Mouse (Mus musculus) hindbrain, postnatal 0 days (tissue): ENCODE measurements around the gene Blzf1. TPM values are rescaled to one million over a fixed set of nuclear protein-coding genes. Genes with fewer than 3 reads are reported as not detected.

Source experiments
- ATAC-seq: fragments of 200-750 bp; cut with Nextera tagmentation; 2 replicates; pipeline ENCODE4 v1.8.0; 2017; ENCODE audit warnings: mild to moderate bottlenecking, moderate TSS enrichment, moderate library complexity
- DNase-seq: peaks from one replicate; pipeline ENCODE4 v3.0.0-alpha.2; 2015; ENCODE audit warnings: low spot score
- H3K27ac ChIP-seq: fragments of 300-500 bp; sonication (generic); 2 replicates; pipeline ENCODE4 v1.5.1; 2014; ENCODE audit warnings: mild to moderate bottlenecking
- H3K27me3 ChIP-seq: fragments of 300-500 bp; sonication (generic); 2 replicates; pipeline ENCODE4 v1.6.1; 2014; ENCODE audit warnings: low read length, mixed read lengths; ENCODE audit not compliant: insufficient read depth
- H3K36me3 ChIP-seq: fragments of 300-500 bp; sonication (generic); 2 replicates; pipeline ENCODE4 v1.6.1; 2014; ENCODE audit warnings: low read length, mixed read lengths; ENCODE audit not compliant: insufficient read depth
- H3K4me1 ChIP-seq: fragments of 300-500 bp; sonication (generic); 2 replicates; pipeline ENCODE4 v1.6.1; 2014; ENCODE audit warnings: antibody characterized with exemption, low read length, mixed read lengths; ENCODE audit not compliant: insufficient read depth
- H3K4me2 ChIP-seq: fragments of 300-500 bp; sonication (generic); 2 replicates; pipeline ENCODE4 v1.6.1; 2014; ENCODE audit warnings: low read depth, mild to moderate bottlenecking, low read length, moderate library complexity, mixed read lengths
- H3K4me3 ChIP-seq: fragments of 300-500 bp; sonication (generic); 2 replicates; pipeline ENCODE4 v1.5.1; 2014; ENCODE audit warnings: low read length
- H3K9ac ChIP-seq: fragments of 300-500 bp; sonication (generic); replicated peaks from 2 replicates; pipeline ENCODE4 v1.6.1; 2014; ENCODE audit warnings: mild to moderate bottlenecking, low read length, moderate library complexity, mixed read lengths
- H3K9me3 ChIP-seq: fragments of 300-500 bp; sonication (generic); 2 replicates; pipeline ENCODE4 v1.6.1; 2016; ENCODE audit warnings: low read length, mixed read lengths
- CTCF ChIP-seq: IDR thresholded peaks from 2 replicates; pipeline ENCODE4 v1.5.1; 2016; ENCODE audit warnings: antibody characterized with exemption, control low read depth, low read depth
- WGBS: fragments of 180-500 bp; shearing (Covaris S2); extraction: QIAGEN DNeasy Blood & Tissue Kit; methylation state at CpG from one replicate; pipeline ENCODE4 v1.1.7; 2014; 5-methylcytosine and 5-hydroxymethylcytosine counted together
- polyA plus RNA-seq: library from polyadenylated mRNA; unstranded; fragments of >200 nt; fragmentation: Nextera tagmentation; extraction: Ambion mirVana; gene quantifications from 2 replicates; pipeline ENCODE4 v1.2.1, GENCODE M21; 2015
- total RNA-seq: library from RNA; depleted of rRNA; stranded (reverse); fragments of >200 nt; gene quantifications from 2 replicates; pipeline ENCODE4 v1.2.3, GENCODE M21; 2014

Blzf1 gene
- total and polyA plus RNA-seq, 2 experiments from 2014 or later: 10.8 to 26.1 TPM

DNA sequence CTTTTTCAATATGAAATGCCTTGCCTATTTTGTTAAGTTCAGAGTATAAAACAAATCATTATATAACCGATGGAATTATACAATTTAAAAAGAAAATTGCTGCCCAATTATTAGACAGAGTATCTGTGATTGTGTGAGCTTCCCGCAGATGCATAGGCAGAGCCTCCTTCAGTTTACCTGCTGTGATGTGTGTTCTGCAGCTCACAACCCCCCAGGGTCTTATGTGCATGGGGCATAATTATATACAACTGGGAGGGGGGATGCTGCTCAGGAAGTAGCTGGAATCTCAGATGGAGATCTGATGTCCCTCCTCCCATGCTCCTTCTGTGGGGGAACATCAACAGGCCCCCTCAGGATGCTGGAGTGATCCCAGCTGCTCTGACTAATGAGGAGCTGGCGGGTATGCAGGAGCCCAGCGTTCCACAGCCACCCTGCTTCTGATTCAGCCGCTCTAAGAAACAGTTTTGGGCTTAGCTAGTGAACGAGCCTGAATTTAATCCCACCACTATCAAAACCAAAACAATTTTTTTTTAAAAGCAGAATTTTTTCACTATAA, 19.4 kb upstream of the Blzf1 start:
- Histone ChIP-seq H3K4me3 (no peak overlapping the region), H3K27me3 (no peaks in the 10 kb centered on the region), H3K4me1 (no peaks in the 10 kb centered on the region), H3K27ac (no peak overlapping the region), H3K36me3 (0 out of 2 replicates have a peak, but pooled peaks cover 5% of the 10 kb centered on the region), H3K9me3 (no peaks in the 10 kb centered on the region), H3K4me2 (no peak overlapping the region), H3K9ac (no peak overlapping the region)
- no peak for TF ChIP-seq CTCF
- DNase-seq: peak; percentile 29
- ATAC-seq: no peak
- 39% methylated on average over 6 of the region's 6 CpGs for WGBS

- 81% methylated on average over 2 of the region's 2 CpGs for WGBS
- Histone ChIP-seq H3K4me3 (no peak overlapping the region), H3K4me2 (no peak overlapping the region), H3K36me3 (no peaks in the 10 kb centered on the region), H3K9ac (no peak overlapping the region), H3K27ac (no peak overlapping the region), H3K27me3 (no peaks in the 10 kb centered on the region), H3K4me1 (no peaks in the 10 kb centered on the region), H3K9me3 (no peaks in the 10 kb centered on the region)
- no peak for TF ChIP-seq CTCF
- ATAC-seq (no peak), DNase-seq (no peak)
Measured at GRCm38 (mm10) chr1:164324878-164325277, 17.6 kb upstream of the Blzf1 start.

DNA sequence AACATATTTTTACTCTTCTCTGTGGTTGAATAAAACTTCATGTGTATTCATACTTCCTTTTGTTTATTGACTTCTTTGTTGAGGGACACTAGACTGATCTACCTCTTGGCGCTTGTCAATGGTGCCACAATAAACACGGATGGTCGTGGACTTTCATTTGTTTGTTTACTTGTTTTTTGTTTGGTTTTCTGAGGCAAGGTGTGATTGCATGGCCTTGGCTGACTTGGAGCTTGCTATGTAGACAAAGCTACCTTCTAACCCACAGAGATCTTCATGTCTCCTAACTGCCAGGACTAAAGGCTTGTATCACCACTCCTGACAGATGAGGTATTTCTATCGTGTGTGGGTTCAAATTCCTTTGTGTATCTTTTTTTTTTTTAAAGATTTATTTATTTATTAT, 16.9 kb upstream of the Blzf1 start:
- no peak for ATAC-seq
- TF ChIP-seq CTCF: no peak

GRCm38 (mm10) chr1:164322987-164323650, 15.8 kb upstream of the Blzf1 start:
- no peak overlapping the region for H3K27ac ChIP-seq
- ATAC-seq (no peak), DNase-seq (no peak)
- H3K9ac ChIP-seq: no peak overlapping the region
- 90% methylated on average over 8 of the region's 8 CpGs for WGBS
- TF ChIP-seq CTCF: no peak
- H3K4me2 ChIP-seq: no peak overlapping the region
- H3K9me3 ChIP-seq: no peaks in the 10 kb centered on the region
- H3K4me1 ChIP-seq: no peaks in the 10 kb centered on the region
- H3K27me3 ChIP-seq: no peaks in the 10 kb centered on the region
- H3K4me3 ChIP-seq: no peak overlapping the region
- no peaks in the 10 kb centered on the region for H3K36me3 ChIP-seq

More for the DNA sequence above, 16.9 kb upstream of the Blzf1 start:
- H3K27me3 ChIP-seq: no peaks in the 10 kb centered on the region
- DNase-seq: no peak
- no peak overlapping the region for H3K4me3 ChIP-seq
- H3K36me3 ChIP-seq: no peaks in the 10 kb centered on the region
- no peaks in the 10 kb centered on the region for H3K9me3 ChIP-seq
- H3K4me2 ChIP-seq: no peak overlapping the region
- H3K9ac ChIP-seq: no peak overlapping the region
- WGBS: 85% methylated on average over 4 of the region's 4 CpGs
- H3K4me1 ChIP-seq: no peaks in the 10 kb centered on the region
- no peak overlapping the region for H3K27ac ChIP-seq

DNA sequence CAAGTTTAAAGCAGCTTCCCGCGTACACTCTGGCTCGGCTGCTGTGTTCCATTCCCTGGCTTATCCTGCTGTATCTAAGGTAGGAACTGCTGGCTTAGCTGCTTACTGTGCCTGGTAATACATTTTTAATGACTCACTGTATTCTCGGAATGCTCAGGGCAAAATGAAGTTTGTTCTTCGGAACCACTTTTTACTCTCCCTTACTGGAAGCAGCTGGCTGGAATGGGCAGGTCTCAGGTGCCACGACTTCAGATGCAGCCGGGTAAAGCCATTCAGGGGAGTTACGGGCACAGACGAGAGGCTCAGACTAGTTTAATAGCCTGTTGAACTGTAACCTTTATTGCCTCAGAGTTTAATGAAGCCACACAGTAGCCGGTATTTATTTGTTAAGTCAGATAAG, 14.1 kb upstream of the Blzf1 start:
- Histone ChIP-seq H3K27me3 (no peaks in the 10 kb centered on the region), H3K9ac (no peak overlapping the region), H3K4me3 (no peak overlapping the region), H3K4me1 (no peaks in the 10 kb centered on the region), H3K9me3 (no peaks in the 10 kb centered on the region), H3K27ac (peak overlapping the region; percentile 74), H3K4me2 (no peak overlapping the region), H3K36me3 (no peaks in the 10 kb centered on the region)
- ATAC-seq: no peak
- WGBS: 58% methylated on average over 10 of the region's 10 CpGs
- no peak for TF ChIP-seq CTCF
- no peak for DNase-seq

GRCm38 (mm10) chr1:164320731-164321130, 13.4 kb upstream of the Blzf1 start:
- TF ChIP-seq CTCF: no peak
- Histone ChIP-seq H3K4me1 (no peaks in the 10 kb centered on the region), H3K9me3 (no peaks in the 10 kb centered on the region), H3K9ac (no peak overlapping the region), H3K4me3 (no peak overlapping the region), H3K27me3 (no peaks in the 10 kb centered on the region), H3K27ac (peak overlapping the region; percentile 74), H3K4me2 (no peak overlapping the region), H3K36me3 (no peaks in the 10 kb centered on the region)
- DNase-seq (peak; percentile 67), ATAC-seq (peak; percentile 66)
- WGBS: 45% methylated on average over 5 of the region's 5 CpGs

DNA sequence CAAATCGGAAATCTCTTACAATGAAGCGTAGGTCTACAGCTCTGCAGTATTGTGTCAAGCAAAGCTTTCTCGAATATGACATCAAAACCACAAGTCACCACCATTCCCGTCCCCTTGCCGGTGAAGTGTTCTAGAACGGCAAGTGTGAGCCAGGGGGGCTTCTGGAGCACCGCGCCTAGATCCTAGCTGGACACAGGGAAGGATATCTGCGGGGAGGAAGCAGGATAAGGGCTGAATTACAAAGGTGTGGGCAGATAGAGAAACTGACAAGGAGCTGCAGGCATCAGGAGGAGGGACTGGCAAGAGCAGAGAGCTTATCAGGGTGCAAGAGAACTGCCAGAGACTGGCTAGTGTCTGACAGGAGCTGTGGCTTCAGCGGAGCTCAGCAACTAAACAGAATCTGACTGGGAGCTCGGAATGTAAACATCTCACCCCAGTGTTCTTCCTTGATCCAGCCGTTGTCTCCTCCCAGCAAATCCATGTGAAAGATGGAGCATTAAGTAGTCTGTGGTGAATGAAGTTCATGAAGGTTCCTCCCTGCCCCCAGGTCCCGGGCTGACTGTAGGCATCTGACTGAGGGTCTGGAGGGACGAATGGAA, 12.4 kb upstream of the Blzf1 start:
- Histone ChIP-seq H3K4me2 (no peak overlapping the region), H3K27me3 (no peaks in the 10 kb centered on the region), H3K4me3 (no peak overlapping the region), H3K27ac (peak overlapping the region; percentile 26; the same call in 1 of the 2 replicates), H3K36me3 (no peaks in the 10 kb centered on the region), H3K9ac (0 out of 2 replicates have a peak overlapping the region, but pooled peaks have one; percentile 9), H3K9me3 (no peaks in the 10 kb centered on the region), H3K4me1 (no peaks in the 10 kb centered on the region)
- no peak for DNase-seq
- ATAC-seq: no peak
- no peak for TF ChIP-seq CTCF
- 76% methylated on average over 14 of the region's 14 CpGs for WGBS
